Mouse (Mus musculus) E14TG2a.4 (cell line): Measurements from ENCODE around the gene Tsc22d1.

Experiments used
- H3K27me3 ChIP-seq: 2 replicates; pipeline ENCODE4 v1.6.1; 2014; ENCODE audit warnings: low read length, control low read depth; ENCODE audit not compliant: insufficient read depth
- H3K36me3 ChIP-seq: 2 replicates; pipeline ENCODE4 v1.6.1; 2014; ENCODE audit warnings: low read length, control low read depth; ENCODE audit not compliant: insufficient read depth
- H3K4me1 ChIP-seq: replicated peaks from 2 replicates; pipeline ENCODE4 v1.6.1; 2014; ENCODE audit warnings: low read depth, low read length, control low read depth
- H3K4me3 ChIP-seq: replicated peaks from 2 replicates; pipeline ENCODE4 v1.5.1; 2014; ENCODE audit warnings: mild to moderate bottlenecking, low read length
- H3K9me3 ChIP-seq: 2 replicates; pipeline ENCODE4 v1.6.1; 2014; ENCODE audit warnings: low read length, control low read depth
- CTCF ChIP-seq: conservative IDR thresholded peaks from 2 replicates; pipeline ENCODE4 v1.5.1; 2014; ENCODE audit warnings: low read length
- NANOG ChIP-seq: IDR thresholded peaks from 2 replicates; pipeline ENCODE4 v1.6.1; 2014; ENCODE audit warnings: borderline replicate concordance, low read length, mixed read lengths
- POU5F1 ChIP-seq: IDR thresholded peaks from 2 replicates; pipeline ENCODE4 v1.6.1; 2014; ENCODE audit warnings: low read length, borderline replicate concordance

Tsc22d1 gene

GRCm38 (mm10) chr14:76507804-76508500 lies 93.2 kb downstream of the Tsc22d1 start:
- Histone ChIP-seq H3K4me3 (0 out of 2 replicates have a peak overlapping the region, but pooled peaks have one; percentile 90), H3K4me1 (peaks cover 52% of the 10 kb centered on the region), H3K27me3 (no peaks in the 10 kb centered on the region), H3K9me3 (no peaks in the 10 kb centered on the region), H3K36me3 (peaks cover 25% of the 10 kb centered on the region)
- TF ChIP-seq CTCF (no peak), NANOG (no peak), POU5F1 (no peak)

GRCm38 (mm10) chr14:76508701-76509100 lies 93.9 kb downstream of the Tsc22d1 start:
- Histone ChIP-seq H3K9me3 (no peaks in the 10 kb centered on the region), H3K4me1 (peaks cover 55% of the 10 kb centered on the region), H3K36me3 (peaks cover 25% of the 10 kb centered on the region), H3K4me3 (no peak overlapping the region), H3K27me3 (no peaks in the 10 kb centered on the region)
- TF ChIP-seq CTCF = no peak
- TF ChIP-seq POU5F1 = no peak

- Histone ChIP-seq H3K36me3 (peaks cover 18% of the 10 kb centered on the region), H3K9me3 (no peaks in the 10 kb centered on the region), H3K4me1 (peaks cover 71% of the 10 kb centered on the region), H3K27me3 (no peaks in the 10 kb centered on the region), H3K4me3 (no peak overlapping the region)
- TF ChIP-seq NANOG (no peak), POU5F1 (no peak), CTCF (no peak)
Observed at GRCm38 (mm10) chr14:76511971-76512370, 97.2 kb downstream of the Tsc22d1 start.

- Histone ChIP-seq H3K36me3 (peaks cover 6% of the 10 kb centered on the region), H3K27me3 (no peaks in the 10 kb centered on the region), H3K4me1 (peaks cover 71% of the 10 kb centered on the region), H3K4me3 (peak overlapping the region; percentile 54), H3K9me3 (no peaks in the 10 kb centered on the region)
- TF ChIP-seq POU5F1 (no peak), NANOG (no peak), CTCF (no peak)
Observed at GRCm38 (mm10) chr14:76513395-76514049, 98.8 kb downstream of the Tsc22d1 start.

- H3K4me3 ChIP-seq = peak overlapping the region; percentile 84; the same call in 1 of the 2 replicates
- H3K27me3 ChIP-seq = no peaks in the 10 kb centered on the region
- no peaks in the 10 kb centered on the region for H3K9me3 ChIP-seq
- H3K36me3 ChIP-seq = peaks cover 12% of the 10 kb centered on the region
- peaks cover 77% of the 10 kb centered on the region for H3K4me1 ChIP-seq
- TF ChIP-seq POU5F1 (no peak), CTCF (no peak), NANOG (no peak)
Observed at GRCm38 (mm10) chr14:76514050-76514585, 99.4 kb downstream of the Tsc22d1 start.

- TF ChIP-seq POU5F1 (peak; percentile 81), CTCF (no peak), NANOG (peak; percentile 52; the same call in 1 of the 2 replicates)
- Histone ChIP-seq H3K27me3 (no peaks in the 10 kb centered on the region), H3K4me3 (peak overlapping the region; percentile 84), H3K9me3 (no peaks in the 10 kb centered on the region), H3K36me3 (peaks cover 27% of the 10 kb centered on the region), H3K4me1 (peaks cover 87% of the 10 kb centered on the region)
Observed at GRCm38 (mm10) chr14:76515620-76516019, 100.9 kb downstream of the Tsc22d1 start.

GRCm38 (mm10) chr14:76518217-76518616 lies 103.5 kb downstream of the Tsc22d1 start:
- Histone ChIP-seq H3K27me3 (no peaks in the 10 kb centered on the region), H3K9me3 (no peaks in the 10 kb centered on the region), H3K4me1 (peaks cover 77% of the 10 kb centered on the region), H3K36me3 (peaks cover 43% of the 10 kb centered on the region), H3K4me3 (peak overlapping the region; percentile 57)
- no peak for TF ChIP-seq CTCF
- no peak for TF ChIP-seq NANOG
- TF ChIP-seq POU5F1 = no peak

GRCm38 (mm10) chr14:76520606-76521005 lies 105.8 kb downstream of the Tsc22d1 start:
- Histone ChIP-seq H3K27me3 (no peaks in the 10 kb centered on the region), H3K4me3 (no peak overlapping the region), H3K9me3 (no peaks in the 10 kb centered on the region), H3K4me1 (peaks cover 56% of the 10 kb centered on the region), H3K36me3 (peaks cover 49% of the 10 kb centered on the region)
- TF ChIP-seq CTCF = no peak
- TF ChIP-seq NANOG = no peak
- no peak for TF ChIP-seq POU5F1

- no peak overlapping the region for H3K4me3 ChIP-seq
- TF ChIP-seq NANOG (no peak), POU5F1 (no peak), CTCF (no peak)
- peaks cover 51% of the 10 kb centered on the region for H3K36me3 ChIP-seq
- H3K27me3 ChIP-seq = no peaks in the 10 kb centered on the region
- peaks cover 52% of the 10 kb centered on the region for H3K4me1 ChIP-seq
- H3K9me3 ChIP-seq = no peaks in the 10 kb centered on the region
Observed at GRCm38 (mm10) chr14:76521308-76521707, 106.5 kb downstream of the Tsc22d1 start.
